Mouse (Mus musculus) ES-E14 (cell line): ENCODE results near the gene Prkar2b. TPM values are rescaled to one million over a fixed set of nuclear protein-coding genes. Genes with fewer than 3 reads are reported as not detected.
A peak's percentile ranks its signal among the peaks of the same experiment; 100 is the strongest.

Experiments used
- DNase-seq: peaks from one replicate; pipeline ENCODE4 v3.0.0-alpha.2; 2013; ENCODE audit warnings: low read depth, low spot score
- H3K27ac ChIP-seq: 2 replicates; pipeline ENCODE4 v1.5.1; 2012; ENCODE audit warnings: low read depth, mild to moderate bottlenecking, low read length, moderate library complexity, mixed read lengths; ENCODE audit not compliant: poor library complexity, insufficient read depth, severe bottlenecking
- H3K36me3 ChIP-seq: 2 replicates; pipeline ENCODE4 v1.6.1; 2012; ENCODE audit warnings: mild to moderate bottlenecking, low read length, moderate library complexity, mixed read lengths; ENCODE audit not compliant: control insufficient read depth, poor library complexity, insufficient read depth, severe bottlenecking
- H3K4me1 ChIP-seq, 2 experiments: fragments of 150-350 bp in 1 of 2; sonication (generic) in 1 of 2; 2 replicates each; pipeline ENCODE4 v1.6.1; 2012; ENCODE audit warnings: low read length in 2 of 2, mild to moderate bottlenecking in 1 of 2, mixed read lengths in 1 of 2; ENCODE audit not compliant: control insufficient read depth in 2 of 2, insufficient read depth in 2 of 2, poor library complexity in 1 of 2
- H3K4me3 ChIP-seq, 2 experiments: fragments of 150-350 bp in 1 of 2; sonication (generic) in 1 of 2; 2 replicates each; pipeline ENCODE4 v1.5.1; 2012; ENCODE audit warnings: low read length in 2 of 2, low read depth in 1 of 2, mild to moderate bottlenecking in 1 of 2, mixed read lengths in 1 of 2; ENCODE audit not compliant: insufficient read depth in 1 of 2, poor library complexity in 1 of 2, severe bottlenecking in 1 of 2
- H3K9ac ChIP-seq: 2 replicates; pipeline ENCODE4 v1.6.1; 2012; ENCODE audit warnings: low read depth, mild to moderate bottlenecking, low read length, mixed read lengths; ENCODE audit not compliant: poor library complexity, insufficient read depth, severe bottlenecking
- H3K9me3 ChIP-seq: fragments of 150-350 bp; sonication (generic); 2 replicates; pipeline ENCODE4 v1.6.1; 2012; ENCODE audit warnings: low read depth, mild to moderate bottlenecking, low read length; ENCODE audit not compliant: control insufficient read depth, insufficient read depth
- CHD2 ChIP-seq: IDR thresholded peaks from 2 replicates; pipeline ENCODE4 v1.6.1; 2014; ENCODE audit warnings: mild to moderate bottlenecking, low read depth, low read length, inconsistent platforms
- HCFC1 ChIP-seq: IDR thresholded peaks from 2 replicates; pipeline ENCODE4 v1.6.1; 2012; ENCODE audit warnings: low read length, inconsistent platforms, borderline replicate concordance; ENCODE audit not compliant: insufficient read depth
- MAFK ChIP-seq: IDR thresholded peaks from 2 replicates; pipeline ENCODE4 v1.6.1; 2014; ENCODE audit warnings: mild to moderate bottlenecking, low read depth, low read length, inconsistent platforms; ENCODE audit not compliant: insufficient read depth
- ZC3H11A ChIP-seq: IDR thresholded peaks from 2 replicates; pipeline ENCODE4 v1.6.1; 2012; ENCODE audit warnings: low read depth, mild to moderate bottlenecking, inconsistent platforms, low read length, borderline replicate concordance
- ZNF384 ChIP-seq: IDR thresholded peaks from 2 replicates; pipeline ENCODE4 v1.6.1; 2012; ENCODE audit warnings: low read depth, low read length, inconsistent platforms
- in situ Hi-C, 2 experiments: fragments of 600-800 bp; cut with MboI; formaldehyde crosslinking; loops; one replicate each; pipeline ENCODE4 v1.15.1; 2025; ENCODE audit warnings: low sequenced_read_pairs in 2 of 2, inconsistent platforms in 1 of 2; ENCODE audit not compliant: unreplicated experiment in 2 of 2
- total RNA-seq: library from RNA; depleted of rRNA; stranded (reverse); fragments of 300-350 nt; gene quantifications from 2 replicates; pipeline ENCODE4 v1.2.3, GENCODE M21; 2012

Prkar2b gene
- total RNA-seq, 1 experiment: 3.1 TPM

DNA sequence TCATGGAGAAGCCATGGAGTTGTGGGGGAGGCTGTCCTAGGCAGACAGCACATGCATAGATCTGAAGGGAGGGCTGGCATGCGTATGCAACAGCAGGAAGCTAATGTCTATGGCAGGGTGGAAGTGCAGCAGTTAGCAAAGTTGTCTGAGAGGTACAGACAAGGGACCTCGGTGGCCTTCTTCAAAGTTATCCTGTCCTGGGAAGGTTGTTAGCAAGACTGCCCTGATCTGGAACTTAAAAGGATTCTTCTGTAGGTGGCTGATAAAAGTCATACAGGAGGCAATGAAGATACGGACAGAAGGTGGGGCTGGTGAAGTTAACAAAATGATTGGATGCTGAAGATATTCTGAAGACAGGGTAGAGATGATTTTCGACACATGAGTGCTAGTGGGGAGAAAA is 94.7 kb downstream of the Prkar2b start:
- no peak overlapping the region for H3K27ac ChIP-seq
- in situ Hi-C loops: loop anchor here (5.0 to 10.0 kb wide), 3 partner anchors 181 to 281 kb away; no protein-coding TSS in a partner anchor
- H3K9me3 ChIP-seq: no peaks in the 10 kb centered on the region
- 0 out of 4 replicates have a peak, but pooled peaks cover 0 to 2% of the 10 kb centered on the region in 2 experiments for H3K4me1 ChIP-seq
- no peak for DNase-seq
- no peak overlapping the region for H3K9ac ChIP-seq
- TF ChIP-seq HCFC1: no peak
- TF ChIP-seq CHD2: no peak
- no peak for TF ChIP-seq ZC3H11A
- no peak for TF ChIP-seq MAFK
- no peak for TF ChIP-seq ZNF384
- H3K36me3 ChIP-seq: no peaks in the 10 kb centered on the region
- H3K4me3 ChIP-seq: no peak overlapping the region

DNA sequence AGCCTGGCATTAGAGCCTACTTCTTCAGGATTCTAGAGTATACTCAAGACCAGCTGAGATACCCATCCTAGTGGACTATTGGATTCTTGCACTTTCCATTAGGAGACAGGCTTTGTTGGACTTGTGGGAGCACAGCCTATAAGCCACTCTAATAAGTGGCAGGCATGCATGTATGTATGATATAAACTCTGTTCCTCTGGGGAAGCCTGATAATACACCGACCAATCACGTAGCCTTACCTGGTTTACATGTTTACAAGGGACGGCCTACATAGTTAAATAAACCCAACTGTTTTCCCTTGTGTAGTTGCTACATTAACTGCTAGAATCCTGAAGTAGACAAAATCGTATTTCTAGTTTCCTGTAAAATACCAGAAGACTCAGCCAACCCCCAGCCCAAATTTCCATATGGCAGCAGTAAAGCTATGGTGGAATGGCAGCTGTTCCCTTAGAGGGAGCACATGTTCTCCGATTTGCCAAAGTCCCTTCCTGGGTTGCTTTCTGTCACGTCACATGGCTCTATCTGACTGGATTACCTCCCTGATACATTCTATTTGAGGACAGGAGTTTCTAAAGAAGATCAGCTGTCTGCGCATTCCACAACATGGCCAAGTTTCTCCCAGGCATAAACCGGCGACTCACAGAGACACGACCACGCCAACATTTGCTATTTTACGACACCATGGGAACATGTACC is 95.4 kb downstream of the Prkar2b start:
- Histone ChIP-seq H3K9me3 (no peaks in the 10 kb centered on the region), H3K27ac (no peak overlapping the region), H3K4me1 (0 out of 4 replicates have a peak, but pooled peaks cover 0 to 2% of the 10 kb centered on the region in 2 experiments), H3K36me3 (no peaks in the 10 kb centered on the region), H3K9ac (no peak overlapping the region), H3K4me3 (no peak overlapping the region)
- DNase-seq: no peak
- in situ Hi-C loops: loop anchor here (5.0 to 10.0 kb wide), 3 partner anchors 182 to 282 kb away; no protein-coding TSS in a partner anchor
- TF ChIP-seq ZNF384 (no peak), CHD2 (no peak), MAFK (no peak), ZC3H11A (no peak), HCFC1 (no peak)

DNA sequence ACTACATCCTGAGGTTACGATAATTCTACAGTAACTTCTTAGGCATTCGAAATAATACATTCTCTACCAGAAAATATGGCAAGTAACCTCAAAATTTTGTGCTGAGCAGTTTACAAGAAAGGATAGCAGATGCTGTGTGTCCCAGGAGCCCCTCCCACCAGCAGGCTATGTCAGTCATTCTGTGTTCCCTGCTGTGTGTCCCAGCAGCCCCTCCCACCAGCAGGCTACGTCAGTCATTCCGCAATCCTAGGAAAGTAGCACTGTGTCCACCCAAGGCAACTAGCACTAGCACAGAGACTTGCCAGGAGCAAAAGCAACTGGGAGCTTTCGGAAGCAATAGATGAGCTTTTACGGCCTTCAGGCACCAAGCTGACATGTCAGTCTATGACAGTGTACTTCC is 97.0 kb downstream of the Prkar2b start:
- Histone ChIP-seq H3K27ac (no peak overlapping the region), H3K4me3 (no peak overlapping the region), H3K9me3 (no peaks in the 10 kb centered on the region), H3K9ac (no peak overlapping the region), H3K4me1 (0 out of 4 replicates have a peak, but pooled peaks cover 0 to 2% of the 10 kb centered on the region in 2 experiments), H3K36me3 (no peaks in the 10 kb centered on the region)
- TF ChIP-seq MAFK: no peak
- no peak for TF ChIP-seq ZNF384
- no peak for TF ChIP-seq ZC3H11A
- TF ChIP-seq HCFC1: no peak
- TF ChIP-seq CHD2: no peak
- DNase-seq: no peak
- in situ Hi-C loops: loop anchor here in 1 of 2 experiments (10.0 kb wide), 1 partner anchor 281 kb away; no protein-coding TSS in a partner anchor

DNA sequence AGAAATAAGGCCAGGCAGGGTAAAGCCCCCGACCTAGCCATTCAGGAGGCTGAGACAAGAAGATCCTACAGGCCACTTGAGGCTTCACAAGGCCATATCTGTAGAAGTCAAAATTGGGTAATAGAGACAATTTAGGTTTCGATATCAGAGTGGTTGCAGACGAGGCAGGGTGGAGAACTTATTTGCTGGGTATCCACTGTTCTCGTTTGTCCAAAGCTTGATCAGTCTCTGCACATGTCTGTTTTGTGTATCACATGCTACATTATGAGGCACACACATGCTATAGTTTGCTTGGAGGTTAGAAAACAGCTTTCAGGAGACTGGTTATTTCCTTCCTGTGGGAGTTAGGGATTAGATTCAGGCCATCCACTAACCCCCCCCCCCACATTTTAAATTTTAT is 105.3 kb downstream of the Prkar2b start:
- no peak for DNase-seq
- no peak for TF ChIP-seq CHD2
- TF ChIP-seq HCFC1: no peak
- TF ChIP-seq MAFK: no peak
- no peak for TF ChIP-seq ZC3H11A
- no peak for TF ChIP-seq ZNF384
- in situ Hi-C loops: no loop called here

DNA sequence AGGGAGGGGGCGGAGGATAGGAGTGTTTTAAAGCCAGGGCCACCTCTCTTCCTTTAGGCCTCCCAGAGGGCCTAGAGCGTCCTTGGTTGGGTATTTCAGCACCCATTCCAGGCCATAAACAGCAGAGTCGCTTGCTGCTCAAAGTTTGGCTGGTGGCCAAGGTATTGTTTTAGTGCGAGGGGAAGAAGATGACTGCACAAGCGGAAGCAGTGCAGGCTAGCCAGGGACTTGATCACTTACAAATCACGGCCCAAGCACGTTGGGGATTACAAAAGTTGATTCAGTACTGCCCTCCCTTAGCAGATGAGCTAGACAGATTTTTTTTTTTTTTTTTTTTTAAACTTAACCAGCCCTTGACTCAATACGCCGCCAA is 110.5 kb downstream of the Prkar2b start:
- peak overlapping the region; percentile 52 for H3K9ac ChIP-seq
- peak overlapping the region; percentile 22; the same call in 1 of the 2 replicates for H3K27ac ChIP-seq
- H3K9me3 ChIP-seq: no peaks in the 10 kb centered on the region
- in situ Hi-C loops: no loop called here
- no peak for DNase-seq
- peaks cover 0 to 2% of the 10 kb centered on the region in 2 experiments; a peak in 1 of 4 replicates for H3K4me1 ChIP-seq
- no peaks in the 10 kb centered on the region for H3K36me3 ChIP-seq
- peak overlapping the region; percentile 50 to 70 for H3K4me3 ChIP-seq
- TF ChIP-seq ZNF384 (peak; percentile 86), ZC3H11A (no peak)

More for the DNA sequence above, 105.3 kb downstream of the Prkar2b start:
- no peak overlapping the region for H3K4me3 ChIP-seq
- H3K9me3 ChIP-seq: no peaks in the 10 kb centered on the region
- no peaks in the 10 kb centered on the region for H3K4me1 ChIP-seq
- H3K36me3 ChIP-seq: no peaks in the 10 kb centered on the region
- no peak overlapping the region for H3K27ac ChIP-seq
- no peak overlapping the region for H3K9ac ChIP-seq
